Mouse (Mus musculus) small intestine, adult 2 months (tissue): ENCODE measurements around the gene Stk10. TPM values are rescaled to one million over a fixed set of nuclear protein-coding genes. Genes with fewer than 3 reads are reported as not detected.

Experiments
- H3K27ac ChIP-seq: fragments of 200-500 bp; 2 replicates; pipeline ENCODE4 v1.5.1; 2012; ENCODE audit warnings: low read depth, low read length, control low read depth, inconsistent platforms; ENCODE audit not compliant: insufficient read depth
- H3K27me3 ChIP-seq: fragments of 200-500 bp; 2 replicates; pipeline ENCODE4 v1.6.1; 2012; ENCODE audit warnings: mild to moderate bottlenecking, moderate library complexity, low read length, inconsistent platforms; ENCODE audit not compliant: control insufficient read depth, insufficient read depth
- H3K36me3 ChIP-seq: fragments of 200-500 bp; 2 replicates; pipeline ENCODE4 v1.6.1; 2012; ENCODE audit warnings: mild to moderate bottlenecking, low read length, control low read depth, inconsistent platforms; ENCODE audit not compliant: control insufficient read depth, insufficient read depth
- H3K4me1 ChIP-seq: fragments of 200-500 bp; 2 replicates; pipeline ENCODE4 v1.6.1; 2012; ENCODE audit warnings: low read length, inconsistent platforms, mixed read lengths; ENCODE audit not compliant: control insufficient read depth, insufficient read depth, insufficient read length
- H3K4me3 ChIP-seq: fragments of 200-500 bp; 2 replicates; pipeline ENCODE4 v1.5.1; 2012; ENCODE audit warnings: low read depth, mild to moderate bottlenecking, control low read depth, inconsistent platforms, low read length, moderate library complexity
- CTCF ChIP-seq: fragments of 200-500 bp; IDR thresholded peaks from 2 replicates; pipeline ENCODE4 v1.5.1; 2012; ENCODE audit warnings: low read depth, mild to moderate bottlenecking, control low read depth, inconsistent platforms, low read length, moderate library complexity, mixed read lengths; ENCODE audit not compliant: insufficient replicate concordance, insufficient read length; ENCODE audit errors: extremely low read depth
- POLR2A ChIP-seq: fragments of 200-500 bp; IDR thresholded peaks from 2 replicates; pipeline ENCODE4 v1.6.1; 2012; ENCODE audit warnings: low read depth, mild to moderate bottlenecking, control low read depth, inconsistent platforms, low read length, moderate library complexity
- WGBS: fragments of 180-500 bp; shearing (Covaris S2); methylation state at CpG from one replicate; pipeline ENCODE4 v1.1.7; 2018; 5-methylcytosine and 5-hydroxymethylcytosine counted together
- polyA plus RNA-seq: library from polyadenylated mRNA; depleted of rRNA; stranded (reverse); fragments of >200 nt; gene quantifications from 2 replicates; pipeline ENCODE4 v1.2.3, GENCODE M21; 2012

Gene Stk10
- polyA plus RNA-seq, 1 experiment, result 49.4 TPM

- H3K27me3 ChIP-seq, result no peaks in the 10 kb centered on the region
- WGBS, result 76% methylated on average over 12 of the region's 12 CpGs
- H3K27ac ChIP-seq, result no peak overlapping the region
- H3K36me3 ChIP-seq, result peaks cover 8% of the 10 kb centered on the region
- TF ChIP-seq CTCF (peak; percentile 33; the same call in 1 of the 2 replicates), POLR2A (no peak)
- H3K4me3 ChIP-seq, result no peak overlapping the region
- no peaks in the 10 kb centered on the region for H3K4me1 ChIP-seq
These were observed 59.1 kb downstream of the Stk10 start for GRCm38 (mm10) chr11:32591921-32592850.

GRCm38 (mm10) chr11:32593081-32593480 is 60.0 kb downstream of the Stk10 start:
- Histone ChIP-seq H3K4me3 (no peak overlapping the region), H3K4me1 (no peaks in the 10 kb centered on the region), H3K36me3 (peaks cover 12% of the 10 kb centered on the region), H3K27ac (no peak overlapping the region), H3K27me3 (no peaks in the 10 kb centered on the region)
- 86% methylated on average over 7 of the region's 7 CpGs for WGBS
- no peak for TF ChIP-seq POLR2A
- no peak for TF ChIP-seq CTCF

GRCm38 (mm10) chr11:32594122-32594521 is 61.0 kb downstream of the Stk10 start:
- TF ChIP-seq CTCF (peak; percentile 44; the same call in 1 of the 2 replicates), POLR2A (no peak)
- 90% methylated on average over 4 of the region's 4 CpGs for WGBS
- Histone ChIP-seq H3K36me3 (peaks cover 17% of the 10 kb centered on the region), H3K27ac (no peak overlapping the region), H3K4me1 (peaks cover 8% of the 10 kb centered on the region; the same call in 1 of the 2 replicates), H3K27me3 (no peaks in the 10 kb centered on the region), H3K4me3 (no peak overlapping the region)

- H3K4me3 ChIP-seq, result no peak overlapping the region
- peaks cover 18% of the 10 kb centered on the region for H3K36me3 ChIP-seq
- H3K27me3 ChIP-seq, result no peaks in the 10 kb centered on the region
- TF ChIP-seq POLR2A (no peak), CTCF (no peak)
- WGBS, result 93% methylated on average over 6 of the region's 6 CpGs
- no peak overlapping the region for H3K27ac ChIP-seq
- peaks cover 30% of the 10 kb centered on the region for H3K4me1 ChIP-seq
These were observed 67.3 kb downstream of the Stk10 start for GRCm38 (mm10) chr11:32600371-32600770.

GRCm38 (mm10) chr11:32601528-32602323 is 68.6 kb downstream of the Stk10 start:
- Histone ChIP-seq H3K4me3 (peak overlapping the region; percentile 25), H3K27me3 (no peaks in the 10 kb centered on the region), H3K4me1 (peaks cover 39% of the 10 kb centered on the region), H3K36me3 (peaks cover 18% of the 10 kb centered on the region), H3K27ac (peak overlapping the region; percentile 57)
- WGBS, result 41% methylated on average over 12 of the region's 12 CpGs
- TF ChIP-seq CTCF, result no peak
- TF ChIP-seq POLR2A, result 0 out of 2 replicates have a peak, but pooled peaks have one; percentile 7

GRCm38 (mm10) chr11:32604663-32605062 is 71.6 kb downstream of the Stk10 start:
- H3K27ac ChIP-seq, result peak overlapping the region; percentile 91
- no peaks in the 10 kb centered on the region for H3K27me3 ChIP-seq
- 71% methylated on average over 4 of the region's 4 CpGs for WGBS
- peaks cover 26% of the 10 kb centered on the region for H3K4me1 ChIP-seq
- H3K36me3 ChIP-seq, result peaks cover 7% of the 10 kb centered on the region; the same call in 1 of the 2 replicates
- TF ChIP-seq POLR2A (no peak), CTCF (no peak)
- no peak overlapping the region for H3K4me3 ChIP-seq

- TF ChIP-seq POLR2A, result no peak
- no peak for TF ChIP-seq CTCF
- Histone ChIP-seq H3K36me3 (peaks cover 8% of the 10 kb centered on the region; the same call in 1 of the 2 replicates), H3K4me1 (peaks cover 25% of the 10 kb centered on the region), H3K4me3 (no peak overlapping the region), H3K27me3 (no peaks in the 10 kb centered on the region), H3K27ac (peak overlapping the region; percentile 91)
- WGBS, result 19% methylated on average over 7 of the region's 7 CpGs
These were observed 72.2 kb downstream of the Stk10 start for GRCm38 (mm10) chr11:32605131-32605860.
